Mouse (Mus musculus) midbrain, postnatal 0 days (tissue): ENCODE measurements around the gene Slc25a23. TPM values are rescaled to one million over a fixed set of nuclear protein-coding genes. Genes with fewer than 3 reads are reported as not detected.

Source experiments
- ATAC-seq: fragments of 200-750 bp; cut with Nextera tagmentation; 2 replicates; pipeline ENCODE4 v1.8.0; 2017; ENCODE audit warnings: moderate number of reproducible peaks, mild to moderate bottlenecking, moderate TSS enrichment, moderate library complexity; ENCODE audit not compliant: low FRiP score
- DNase-seq: peaks from one replicate; pipeline ENCODE4 v3.0.0-alpha.2; 2015; ENCODE audit warnings: low spot score
- H3K27ac ChIP-seq: fragments of 300-500 bp; sonication (generic); 2 replicates; pipeline ENCODE4 v1.5.1; 2014; ENCODE audit warnings: low read depth, mild to moderate bottlenecking, low read length, mixed read lengths
- H3K27me3 ChIP-seq: fragments of 300-500 bp; sonication (generic); 2 replicates; pipeline ENCODE4 v1.6.1; 2014; ENCODE audit warnings: low read length, control low read depth, mixed read lengths; ENCODE audit not compliant: insufficient read depth
- H3K36me3 ChIP-seq: fragments of 300-500 bp; sonication (generic); 2 replicates; pipeline ENCODE4 v1.6.1; 2014; ENCODE audit warnings: low read length, control low read depth, mixed read lengths; ENCODE audit not compliant: insufficient read depth
- H3K4me1 ChIP-seq: fragments of 300-500 bp; sonication (generic); 2 replicates; pipeline ENCODE4 v1.6.1; 2014; ENCODE audit warnings: mild to moderate bottlenecking, control low read depth, antibody characterized with exemption, low read length, mixed read lengths; ENCODE audit not compliant: insufficient read depth
- H3K4me2 ChIP-seq: fragments of 300-500 bp; sonication (generic); 2 replicates; pipeline ENCODE4 v1.6.1; 2014; ENCODE audit warnings: low read depth, mild to moderate bottlenecking, low read length, mixed read lengths; ENCODE audit not compliant: poor library complexity, severe bottlenecking
- H3K4me3 ChIP-seq: fragments of 300-500 bp; sonication (generic); 2 replicates; pipeline ENCODE4 v1.5.1; 2014; ENCODE audit warnings: low read depth, mild to moderate bottlenecking, low read length, moderate library complexity
- H3K9ac ChIP-seq: fragments of 300-500 bp; sonication (generic); replicated peaks from 2 replicates; pipeline ENCODE4 v1.6.1; 2014; ENCODE audit warnings: mild to moderate bottlenecking, low read length, moderate library complexity, mixed read lengths; ENCODE audit not compliant: poor library complexity, severe bottlenecking
- H3K9me3 ChIP-seq: fragments of 300-500 bp; sonication (generic); 2 replicates; pipeline ENCODE4 v1.6.1; 2016; ENCODE audit warnings: low read length, control low read depth
- CTCF ChIP-seq: IDR thresholded peaks from 2 replicates; pipeline ENCODE4 v1.5.1; 2016; ENCODE audit warnings: antibody characterized with exemption, mild to moderate bottlenecking
- WGBS: fragments of 180-500 bp; shearing (Covaris S2); extraction: QIAGEN DNeasy Blood & Tissue Kit; methylation state at CpG from one replicate; pipeline ENCODE4 v1.1.7; 2014; 5-methylcytosine and 5-hydroxymethylcytosine counted together
- polyA plus RNA-seq: library from polyadenylated mRNA; unstranded; fragments of >200 nt; fragmentation: Nextera tagmentation; extraction: Ambion mirVana; gene quantifications from 2 replicates; pipeline ENCODE4 v1.2.1, GENCODE M21; 2015
- total RNA-seq: library from RNA; depleted of rRNA; stranded (reverse); fragments of >200 nt; gene quantifications from 2 replicates; pipeline ENCODE4 v1.2.3, GENCODE M21; 2014; rRNA removed

The Slc25a23 gene
- total RNA-seq, result 109 and 146 TPM in 2 replicates
- polyA plus RNA-seq, result 42.9 and 44.5 TPM in 2 replicates

GRCm38 (mm10) chr17:57059486-57059977 lies at the start of gene Slc25a23:
TSS of gene Slc25a23 (minus strand) at chr17:57059863.
- peak within 1 kb of the TSS; percentile 84 for H3K9ac ChIP-seq
- peak within 1 kb of the TSS; percentile 79 for H3K27ac ChIP-seq
- under 1% methylated on average over 32 of the region's 45 CpGs for WGBS
- peak within 1 kb of the TSS; percentile 73 for H3K4me2 ChIP-seq
- peaks cover 15% of the 10 kb centered on the region for H3K36me3 ChIP-seq
- DNase-seq (peak; percentile 92), ATAC-seq (peak; percentile 84)
- peaks cover 13% of the 10 kb centered on the region for H3K27me3 ChIP-seq
- peak within 1 kb of the TSS; percentile 92 for H3K4me3 ChIP-seq
- H3K4me1 ChIP-seq, result peaks cover 4% of the 10 kb centered on the region; the same call in 1 of the 2 replicates
- H3K9me3 ChIP-seq, result no peaks in the 10 kb centered on the region
- TF ChIP-seq CTCF, result no peak

GRCm38 (mm10) chr17:57108666-57109171 lies 49.1 kb upstream of the Slc25a23 start:
- DNase-seq (no peak), ATAC-seq (no peak)
- Histone ChIP-seq H3K4me2 (no peak overlapping the region), H3K27ac (no peak overlapping the region), H3K36me3 (no peaks in the 10 kb centered on the region), H3K4me3 (no peak overlapping the region), H3K9ac (no peak overlapping the region), H3K9me3 (no peaks in the 10 kb centered on the region), H3K27me3 (no peaks in the 10 kb centered on the region), H3K4me1 (peaks cover 2% of the 10 kb centered on the region; the same call in 1 of the 2 replicates)
- WGBS, result 56% methylated on average over 5 of the region's 5 CpGs
- TF ChIP-seq CTCF, result no peak

GRCm38 (mm10) chr17:57108040-57108665 lies 48.5 kb upstream of the Slc25a23 start:
- Histone ChIP-seq H3K9ac (no peak overlapping the region), H3K27ac (no peak overlapping the region), H3K4me3 (no peak overlapping the region), H3K27me3 (no peaks in the 10 kb centered on the region), H3K4me2 (no peak overlapping the region), H3K9me3 (no peaks in the 10 kb centered on the region), H3K4me1 (peaks cover 2% of the 10 kb centered on the region; the same call in 1 of the 2 replicates), H3K36me3 (no peaks in the 10 kb centered on the region)
- DNase-seq, result no peak
- no peak for ATAC-seq
- no peak for TF ChIP-seq CTCF
- WGBS, result 93% methylated on average over 7 of the region's 7 CpGs

GRCm38 (mm10) chr17:57107064-57107463 lies 47.4 kb upstream of the Slc25a23 start:
- Histone ChIP-seq H3K36me3 (no peaks in the 10 kb centered on the region), H3K4me3 (no peak overlapping the region), H3K27me3 (no peaks in the 10 kb centered on the region), H3K4me1 (peaks cover 2% of the 10 kb centered on the region; the same call in 1 of the 2 replicates), H3K27ac (no peak overlapping the region), H3K9me3 (no peaks in the 10 kb centered on the region), H3K4me2 (no peak overlapping the region), H3K9ac (no peak overlapping the region)
- DNase-seq, result no peak
- TF ChIP-seq CTCF, result no peak
- WGBS, result 89% methylated on average over 5 of the region's 5 CpGs
- no peak for ATAC-seq

GRCm38 (mm10) chr17:57106035-57106368 lies 46.3 kb upstream of the Slc25a23 start:
- WGBS, result 10% methylated on average over 9 of the region's 9 CpGs
- H3K4me2 ChIP-seq, result peak overlapping the region; percentile 81
- no peaks in the 10 kb centered on the region for H3K36me3 ChIP-seq
- peak overlapping the region; percentile 70 for H3K9ac ChIP-seq
- H3K4me1 ChIP-seq, result peaks cover 2% of the 10 kb centered on the region; the same call in 1 of the 2 replicates
- ATAC-seq, result no peak
- no peak overlapping the region for H3K27ac ChIP-seq
- no peak for DNase-seq
- peak overlapping the region; percentile 65 for H3K4me3 ChIP-seq
- H3K27me3 ChIP-seq, result no peaks in the 10 kb centered on the region
- H3K9me3 ChIP-seq, result no peaks in the 10 kb centered on the region
- no peak for TF ChIP-seq CTCF
